Mouse (Mus musculus) layer of hippocampus, adult 9-11 months (tissue): ENCODE data around the gene Pate1.

Source experiments
- DNase-seq: peaks from one replicate; pipeline ENCODE4 v3.0.0; 2022

Gene Pate1

DNA sequence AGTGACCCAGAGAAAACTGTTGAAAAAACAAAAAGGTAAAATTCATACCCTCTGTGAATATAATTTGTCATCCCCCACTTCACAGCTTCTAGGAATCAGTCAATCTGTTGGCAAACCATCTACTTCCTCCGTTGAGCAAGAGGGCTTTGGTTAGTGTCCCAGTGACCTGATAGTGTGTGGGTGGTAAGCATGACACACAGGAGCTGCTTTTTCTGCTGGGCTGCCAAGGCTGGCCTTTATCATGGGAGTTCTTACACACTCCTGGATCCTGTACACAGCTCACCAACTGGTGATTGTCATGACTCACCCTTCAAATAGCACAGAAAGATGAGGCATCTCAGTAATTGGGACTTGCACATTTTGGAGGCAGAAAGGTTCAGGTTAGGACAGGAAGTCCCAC is at the start of gene Pate1:
Pate1 (minus strand) TSS at position 378 of the 400 bp plus-strand sequence.
- DNase-seq, result peak; percentile 24

DNA sequence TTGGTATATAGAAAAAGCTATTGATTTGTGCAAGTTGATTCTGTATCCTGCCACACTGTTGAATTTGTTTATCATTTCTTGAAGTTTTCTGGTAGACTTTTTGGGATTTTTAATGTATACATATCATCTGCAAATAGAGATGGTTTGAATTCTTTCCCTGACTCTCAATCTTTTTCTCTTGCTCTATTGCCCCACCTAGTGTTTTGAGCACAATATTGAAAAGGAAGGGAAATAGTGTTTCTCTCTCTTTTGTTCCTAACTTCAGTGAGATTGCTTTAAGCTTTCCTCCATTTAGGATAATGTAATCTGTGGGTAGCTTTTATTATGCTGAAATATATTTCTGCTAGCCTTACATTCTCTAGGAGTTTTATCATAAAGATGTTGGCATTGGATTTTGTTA is 20.1 kb upstream of the Pate1 start:
- no peak for DNase-seq

DNA sequence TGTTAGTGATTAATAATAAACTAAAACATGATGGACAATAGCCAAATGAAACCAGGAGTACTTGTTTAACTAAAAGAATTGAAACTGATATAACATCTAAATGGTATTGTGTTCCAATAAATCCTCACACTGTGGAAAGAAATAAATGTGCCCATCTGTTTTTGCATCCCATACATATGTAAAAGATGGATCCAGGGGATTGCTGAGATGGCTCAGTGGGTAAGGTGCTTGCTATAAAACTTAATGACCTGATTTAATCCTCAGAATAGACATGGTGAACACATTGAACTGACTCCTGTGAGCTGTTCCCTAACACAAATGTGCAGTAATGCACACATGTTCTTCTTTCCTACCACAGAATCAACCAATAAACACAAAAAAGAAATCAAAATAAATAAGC is 4.7 kb upstream of the Pate1 start:
- no peak for DNase-seq

DNA sequence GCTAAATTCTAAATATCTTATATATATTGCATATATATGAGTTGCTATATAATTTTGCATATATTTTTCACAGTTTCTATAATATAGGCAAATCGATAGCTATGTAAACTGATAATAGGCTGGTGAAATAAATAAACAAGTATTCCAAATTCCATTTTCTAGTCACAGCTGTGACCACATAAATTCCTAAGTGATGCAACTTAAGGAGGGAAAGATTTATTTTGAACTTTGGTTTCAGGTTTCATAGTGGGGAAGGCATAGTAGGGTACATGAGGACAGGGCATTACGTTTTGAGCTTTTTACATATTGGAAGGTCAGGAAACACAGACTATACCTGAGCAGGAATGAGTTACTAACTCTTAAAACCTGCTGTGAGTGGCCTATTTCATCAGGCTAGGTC is 13.6 kb downstream of the Pate1 start:
- DNase-seq, result no peak

DNA sequence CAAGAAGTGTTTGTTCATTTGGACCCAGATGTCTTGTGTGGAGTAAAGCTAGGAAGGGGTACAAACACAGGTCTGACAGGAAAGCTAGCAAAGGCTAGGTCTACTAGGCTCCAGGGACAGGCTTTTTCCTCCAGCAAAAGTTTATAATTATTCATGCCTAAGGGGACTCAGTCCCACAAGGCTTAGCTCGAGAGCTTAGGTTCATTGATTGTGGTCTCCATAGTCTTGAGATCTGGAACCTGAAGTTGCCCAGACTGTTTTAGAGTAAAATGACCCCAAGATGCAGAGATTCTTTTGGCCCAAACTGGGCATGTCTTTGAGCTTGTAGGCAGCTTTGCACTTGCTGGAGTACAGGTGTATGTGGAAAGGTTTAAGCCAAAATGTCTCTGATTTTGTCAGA is 39.1 kb downstream of the Pate1 start, which contains the start of gene Pate3:
Pate3 (minus strand) TSS at position 101 of the 400 bp plus-strand sequence.
- no peak for DNase-seq
